Mouse (Mus musculus): ENCODE measurements around the gene Dvl3.
"Not testable (repeated sequence)": the region's sequence is repeated elsewhere in the genome, so short reads cannot be mapped to it uniquely, and the experiment has no call there.

Gene Dvl3

GRCm38 (mm10) chr16:20516726-20517201 lies at the start of gene Dvl3:
Gene Dvl3, plus strand, starts transcription at chr16:20516982.
- peak; percentile 97 for DNase-seq

- DNase-seq = no peak
These were observed 45.8 kb upstream of the Dvl3 start for GRCm38 (mm10) chr16:20470981-20471380.

- no peak for DNase-seq
These were observed 45.1 kb upstream of the Dvl3 start for GRCm38 (mm10) chr16:20471686-20472085.

- no peak for DNase-seq
These were observed 43.0 kb upstream of the Dvl3 start for GRCm38 (mm10) chr16:20473748-20474147.

GRCm38 (mm10) chr16:20474211-20474610 lies 42.6 kb upstream of the Dvl3 start:
- no peak for DNase-seq

GRCm38 (mm10) chr16:20474786-20475185 lies 42.0 kb upstream of the Dvl3 start:
- no peak for DNase-seq

GRCm38 (mm10) chr16:20475335-20475734 lies 41.4 kb upstream of the Dvl3 start:
- no peak for DNase-seq

GRCm38 (mm10) chr16:20476857-20477256 lies 39.9 kb upstream of the Dvl3 start:
- no peak for DNase-seq

- DNase-seq = no peak
These were observed 39.5 kb upstream of the Dvl3 start for GRCm38 (mm10) chr16:20477270-20477669.

GRCm38 (mm10) chr16:20478504-20478903 lies 38.3 kb upstream of the Dvl3 start:
- DNase-seq = no peak

- not testable (repeated sequence) for DNase-seq
These were observed 37.6 kb upstream of the Dvl3 start for GRCm38 (mm10) chr16:20479026-20479760.

- peak; percentile 55 for DNase-seq
These were observed 36.7 kb upstream of the Dvl3 start for GRCm38 (mm10) chr16:20480115-20480514.

GRCm38 (mm10) chr16:20481746-20482145 lies 35.0 kb upstream of the Dvl3 start:
- DNase-seq = no peak

- DNase-seq = not testable (repeated sequence)
These were observed 33.1 kb upstream of the Dvl3 start for GRCm38 (mm10) chr16:20483716-20484115.

- no peak for DNase-seq
These were observed 31.7 kb upstream of the Dvl3 start for GRCm38 (mm10) chr16:20485061-20485460.

GRCm38 (mm10) chr16:20486048-20486447 lies 30.7 kb upstream of the Dvl3 start:
- DNase-seq = no peak

GRCm38 (mm10) chr16:20488151-20488550 lies 28.6 kb upstream of the Dvl3 start:
- DNase-seq = no peak

- DNase-seq = not testable (repeated sequence)
These were observed 28.0 kb upstream of the Dvl3 start for GRCm38 (mm10) chr16:20488751-20489150.

GRCm38 (mm10) chr16:20489233-20489632 lies 27.5 kb upstream of the Dvl3 start:
- DNase-seq = no peak

GRCm38 (mm10) chr16:20490581-20490980 lies 26.2 kb upstream of the Dvl3 start:
- DNase-seq = no peak

- no peak for DNase-seq
These were observed 25.5 kb upstream of the Dvl3 start for GRCm38 (mm10) chr16:20491301-20491700.

- DNase-seq = no peak
These were observed 23.3 kb upstream of the Dvl3 start for GRCm38 (mm10) chr16:20493452-20493851.

GRCm38 (mm10) chr16:20496671-20497600 lies 19.8 kb upstream of the Dvl3 start:
- peak; percentile 86 for DNase-seq
